Mouse (Mus musculus): ENCODE measurements around the gene Vmn2r53. TPM values are rescaled to one million over a fixed set of nuclear protein-coding genes. Genes with fewer than 3 reads are reported as not detected.
"Not testable (repeated sequence)": the region's sequence is repeated elsewhere in the genome, so short reads cannot be mapped to it uniquely, and the experiment has no call there.

Vmn2r53 gene
- total RNA-seq (2015), result 0.02 TPM in 2 replicates
- total RNA-seq (2017), result not detected in 2 replicates

GRCm38 (mm10) chr7:12608688-12609087 is at the start of gene Vmn2r53:
Gene Vmn2r53 (minus strand): TSS chr7:12608788.
- no peak for ATAC-seq (replicated peaks; ENCODE audit: poor library complexity)

- ATAC-seq (replicated peaks; ENCODE audit: poor library complexity), result not testable (repeated sequence)
These were observed 31.6 kb upstream of the Vmn2r53 start, which contains the start of gene Vmn2r54 for GRCm38 (mm10) chr7:12640219-12640618. Gene Vmn2r54 (minus strand): TSS chr7:12640319.

Other genes starting within 250 kb of the Vmn2r53 start
- gene Vmn1r84, start 239.5 kb downstream of the Vmn2r53 start, total RNA-seq (2015), result not detected in 2 replicates
- gene Vmn1r84, start 239.5 kb downstream of the Vmn2r53 start, total RNA-seq (2017), result not detected in 2 replicates
- 0.44 and 0.57 TPM in 2 replicates for gene Zfp551, start 186.0 kb downstream of the Vmn2r53 start, total RNA-seq (2015)
- 1.9 and 2.0 TPM in 2 replicates for gene Zfp551, start 186.0 kb downstream of the Vmn2r53 start, total RNA-seq (2017)
- gene Zfp606, start 130.5 kb downstream of the Vmn2r53 start, total RNA-seq (2015), result 11.2 and 12.3 TPM in 2 replicates
- gene Zfp606, start 130.5 kb downstream of the Vmn2r53 start, total RNA-seq (2017), result 9.4 and 11.7 TPM in 2 replicates
- not detected in 2 replicates for gene 2900092C05Rik, start 96.3 kb downstream of the Vmn2r53 start, total RNA-seq (2015)
- not detected in 2 replicates for gene 2900092C05Rik, start 96.3 kb downstream of the Vmn2r53 start, total RNA-seq (2017)
- not detected in 2 replicates for gene Vmn2r54, start 31.5 kb upstream of the Vmn2r53 start, total RNA-seq (2015)
- gene Vmn2r54, start 31.5 kb upstream of the Vmn2r53 start, total RNA-seq (2017), result not detected in 2 replicates
- not detected in 2 replicates for gene Vmn2r55, start 76.2 kb upstream of the Vmn2r53 start, total RNA-seq (2015)
- gene Vmn2r55, start 76.2 kb upstream of the Vmn2r53 start, total RNA-seq (2017), result not detected in 2 replicates
- not detected in 2 replicates for gene Vmn2r56, start 126.2 kb upstream of the Vmn2r53 start, total RNA-seq (2015)
- gene Vmn2r56, start 126.2 kb upstream of the Vmn2r53 start, total RNA-seq (2017), result not detected in 2 replicates
- gene Zscan18, start 194.8 kb upstream of the Vmn2r53 start, total RNA-seq (2015), result 0.95 and 2.0 TPM in 2 replicates
- gene Zscan18, start 194.8 kb upstream of the Vmn2r53 start, total RNA-seq (2017), result 1.1 and 1.7 TPM in 2 replicates
- gene Zfp329, start 210.1 kb upstream of the Vmn2r53 start, total RNA-seq (2015), result 6.5 and 7.5 TPM in 2 replicates
- 6.2 and 7.8 TPM in 2 replicates for gene Zfp329, start 210.1 kb upstream of the Vmn2r53 start, total RNA-seq (2017)
- gene Zfp110, start 226.0 kb upstream of the Vmn2r53 start, total RNA-seq (2015), result 26.4 and 30.9 TPM in 2 replicates
- gene Zfp110, start 226.0 kb upstream of the Vmn2r53 start, total RNA-seq (2017), result 31.2 and 36.8 TPM in 2 replicates